Mouse (Mus musculus) thymus, adult 2 months (tissue): ENCODE data around the gene Cdt1.

Source experiments
- CTCF ChIP-seq: fragments of 200-500 bp; IDR thresholded peaks from 2 replicates; pipeline ENCODE4 v1.5.1; 2012; ENCODE audit warnings: mild to moderate bottlenecking, control low read depth, low read length, moderate library complexity, borderline replicate concordance; ENCODE audit not compliant: control insufficient read depth, poor library complexity, insufficient read depth; ENCODE audit errors: extremely low read depth
- POLR2A ChIP-seq: fragments of 200-500 bp; IDR thresholded peaks from 2 replicates; pipeline ENCODE4 v1.6.1; 2012; ENCODE audit warnings: mild to moderate bottlenecking, low read length, control low read depth, moderate library complexity; ENCODE audit not compliant: control insufficient read depth, poor library complexity, insufficient read depth; ENCODE audit errors: extremely low read depth

- TF ChIP-seq CTCF (no peak), POLR2A (no peak)
These were observed 26.1 kb downstream of the Cdt1 start for GRCm38 (mm10) chr8:122593783-122594507.
